ENCODE assay signal across 16 mouse cellular contexts in genomic region chr2:101592886-101593285, GRCm38 (mm10). TPM values are rescaled to one million over a fixed set of nuclear protein-coding genes. Genes with fewer than 3 reads are reported as not detected.
DNase-seq lines count a peak whose midpoint lies in the region; ATAC-seq lines count a peak whose summit lies in the region.
"Had no signal": no experiment of that assay in that cellular context is flagged by ENCODE, and none has a peak within 500 bp of the region (broad histone marks: within the 10 kb centered on the region; RNA-seq: fewer than 3 reads in every experiment).

No protein-coding gene starts in this region.

- H3K27ac ChIP-seq in hindbrain, embryonic 12.5 days = peak overlapping the region; percentile 62
- H3K27ac ChIP-seq in midbrain, embryonic 13.5 days = peak overlapping the region; percentile 81
- H3K27ac ChIP-seq: embryonic facial prominence, embryonic 13.5 days; liver, embryonic 15.5 days had no signal

- H3K4me3 ChIP-seq in hindbrain, embryonic 12.5 days = no peak overlapping the region
- no peak overlapping the region for H3K4me3 ChIP-seq in midbrain, embryonic 13.5 days (replicated peaks)
- H3K4me3 ChIP-seq: embryonic facial prominence, embryonic 13.5 days; liver, embryonic 15.5 days had no signal

- H3K9ac ChIP-seq in hindbrain, embryonic 12.5 days = no peak overlapping the region
- 0 out of 2 replicates have a peak overlapping the region, but pooled peaks have one; percentile 10 for H3K9ac ChIP-seq in midbrain, embryonic 13.5 days (replicated peaks)
- H3K9ac ChIP-seq: embryonic facial prominence, embryonic 13.5 days; liver, embryonic 15.5 days had no signal

- intact Hi-C loops in left cerebral cortex, postnatal 25 days (cut with DNase I) = no loop called here

- peaks cover 25% of the 10 kb centered on the region for H3K4me1 ChIP-seq in hindbrain, embryonic 12.5 days
- peaks cover 37% of the 10 kb centered on the region for H3K4me1 ChIP-seq in midbrain, embryonic 13.5 days (replicated peaks)
- H3K4me1 ChIP-seq: liver, embryonic 15.5 days had no signal

- H3K36me3 ChIP-seq in hindbrain, embryonic 12.5 days = no peaks in the 10 kb centered on the region
- no peaks in the 10 kb centered on the region for H3K36me3 ChIP-seq in midbrain, embryonic 13.5 days
- H3K36me3 ChIP-seq: embryonic facial prominence, embryonic 13.5 days; liver, embryonic 15.5 days had no signal

- no peaks in the 10 kb centered on the region for H3K9me3 ChIP-seq in hindbrain, embryonic 12.5 days (replicated peaks)
- H3K9me3 ChIP-seq in midbrain, embryonic 13.5 days = no peaks in the 10 kb centered on the region
- H3K9me3 ChIP-seq: embryonic facial prominence, embryonic 13.5 days; liver, embryonic 15.5 days had no signal

- ATAC-seq in hindbrain, embryonic 12.5 days (ENCODE audit: low FRiP score) = peak; percentile 65
- peak; percentile 51; the same call in 1 of the 2 replicates for ATAC-seq in midbrain, embryonic 13.5 days
- ATAC-seq: CD4-positive, CD25-positive, alpha-beta regulatory T cell, adult 4 months; intestine, embryonic 16.5 days had no signal

- WGBS in hindbrain, embryonic 12.5 days = 56% methylated on average over 8 of the region's 8 CpGs
- WGBS in midbrain, embryonic 13.5 days = 36% methylated on average over 8 of the region's 8 CpGs

- DNase-seq in thymus, postnatal 4 days = peak; percentile 12
- DNase-seq in thymus, adult 18-20 months = no peak
- no peak for DNase-seq in left cerebral cortex, postnatal 25 days (ENCODE audit: low spot score in 2 of 2)
- DNase-seq in ovary, postnatal 10 days (ENCODE audit: low spot score) = no peak
- DNase-seq in layer of hippocampus, adult 9-10 months (ENCODE audit: low spot score) = no peak
- DNase-seq: heart, adult 18-20 months had no signal

- no peaks in the 10 kb centered on the region for H3K27me3 ChIP-seq in hindbrain, embryonic 12.5 days
- no peaks in the 10 kb centered on the region for H3K27me3 ChIP-seq in midbrain, embryonic 13.5 days
- H3K27me3 ChIP-seq: liver, embryonic 15.5 days had no signal

- H3K4me2 ChIP-seq in hindbrain, embryonic 12.5 days (replicated peaks) = no peak overlapping the region
- H3K4me2 ChIP-seq in midbrain, embryonic 13.5 days (replicated peaks) = 0 out of 2 replicates have a peak overlapping the region, but pooled peaks have one; percentile 9
- H3K4me2 ChIP-seq: embryonic facial prominence, embryonic 13.5 days; liver, embryonic 15.5 days had no signal

RNA-seq across cellular contexts. Expression of gene Rag2, which starts 31.6 kb away (rescaled TPM):
- 0.22 and 0.31 TPM in 2 replicates for polyA plus RNA-seq in hindbrain, embryonic 12.5 days (2016; fragmentation: Nextera tagmentation; extraction: Ambion mirVana)
- not detected in 2 replicates for polyA plus RNA-seq in midbrain, embryonic 13.5 days (2015; fragmentation: Nextera tagmentation; extraction: Ambion mirVana)
- not detected for total RNA-seq in left cerebral cortex, postnatal 25 days (2021)
- total RNA-seq: heart, adult 18-20 months; left cerebral cortex, postnatal 36 days had no signal
- polyA plus RNA-seq: embryonic facial prominence, embryonic 13.5 days; frontal cortex, adult 2 months; heart, postnatal 0 days; large intestine, adult 2 months had no signal

RNA-seq across cellular contexts. Expression of gene Rag1, which starts 56.4 kb away (rescaled TPM):
- 0.80 and 0.82 TPM in 2 replicates for polyA plus RNA-seq in hindbrain, embryonic 12.5 days (2016; fragmentation: Nextera tagmentation; extraction: Ambion mirVana)
- 0.05 and 0.14 TPM in 2 replicates for polyA plus RNA-seq in midbrain, embryonic 13.5 days (2015; fragmentation: Nextera tagmentation; extraction: Ambion mirVana)
- total RNA-seq in left cerebral cortex, postnatal 25 days (2021) = under 1 TPM; 0.18 to 0.37 TPM
- total RNA-seq: heart, adult 18-20 months had no signal
- polyA plus RNA-seq: CD4-positive, CD25-positive, alpha-beta regulatory T cell, adult 4 months; large intestine, adult 2 months had no signal

RNA-seq across cellular contexts. Expression of gene B230118H07Rik, which starts 56.4 kb away (rescaled TPM):
- 57.7 and 58.6 TPM in 2 replicates for polyA plus RNA-seq in hindbrain, embryonic 12.5 days (2016; fragmentation: Nextera tagmentation; extraction: Ambion mirVana)
- polyA plus RNA-seq in midbrain, embryonic 13.5 days (2015; fragmentation: Nextera tagmentation; extraction: Ambion mirVana) = 51.5 and 52.4 TPM in 2 replicates
- 10 to 100 TPM; 24.7 to 28.3 TPM for total RNA-seq in left cerebral cortex, postnatal 25 days (2021)
